Mouse (Mus musculus): ENCODE results near the gene U2af1l4. TPM values are rescaled to one million over a fixed set of nuclear protein-coding genes. Genes with fewer than 3 reads are reported as not detected.

The U2af1l4 gene
- total and polyA plus RNA-seq, 2 experiments from 2014 or later: 53.4 to 103 TPM

DNA sequence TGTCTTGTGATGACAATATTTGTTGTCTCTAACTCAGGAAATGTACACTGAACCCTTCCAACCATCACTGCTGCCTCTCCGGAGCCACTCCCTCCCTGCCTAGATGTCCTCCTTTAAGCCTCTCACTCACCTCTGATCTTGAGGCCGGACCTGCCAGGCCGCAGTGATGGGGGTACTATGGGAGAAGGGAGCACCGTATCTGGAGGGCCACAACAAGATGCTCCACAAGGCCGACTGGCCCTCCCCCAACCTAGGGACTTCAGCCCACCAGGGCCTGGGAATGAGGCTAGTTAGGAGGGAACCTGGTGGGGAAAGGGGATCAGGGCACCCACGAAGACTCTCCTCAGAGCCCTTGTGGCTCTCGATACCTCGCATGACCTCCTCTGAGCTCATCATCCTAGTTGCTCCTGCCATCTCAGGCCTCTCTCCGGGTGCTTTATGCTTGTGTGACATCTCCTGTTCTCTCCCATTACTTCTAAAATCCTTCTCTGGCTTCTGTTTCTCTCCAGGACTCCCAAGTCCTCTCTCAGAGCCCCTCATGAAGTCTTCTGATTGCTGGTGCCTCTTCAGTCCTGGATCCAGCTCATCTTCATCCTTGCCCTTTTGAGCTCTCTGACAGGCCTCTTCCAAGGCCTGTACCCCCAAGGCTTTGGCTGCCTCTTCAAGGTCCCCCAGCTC, 28.0 kb downstream of the U2af1l4 start:
- 85% methylated on average over 9 of the region's 9 CpGs for WGBS

DNA sequence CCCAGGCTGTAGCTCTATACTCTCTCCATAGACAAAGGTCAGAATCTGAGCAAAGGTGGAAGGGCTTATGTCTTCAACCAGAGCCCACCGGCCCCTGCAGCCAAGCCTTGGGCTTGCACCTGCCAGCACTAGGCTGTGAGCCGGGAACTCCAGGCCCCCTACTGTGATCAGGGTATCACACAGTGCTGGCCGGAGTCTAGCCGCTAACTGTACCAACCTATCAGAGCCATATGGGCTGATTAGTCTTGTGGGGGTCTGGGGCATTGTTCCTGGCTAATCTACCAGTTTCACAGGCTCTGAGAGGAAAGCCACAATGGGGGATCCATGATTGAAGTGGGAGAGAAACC, 28.5 kb downstream of the U2af1l4 start:
- no peaks in the 10 kb centered on the region for H3K9me3 ChIP-seq (ENCODE audit: low read length)
- H3K9ac ChIP-seq (replicated peaks; ENCODE audit: low read length): no peak overlapping the region
- TF ChIP-seq CTCF (IDR thresholded peaks at IDR 0.05; ENCODE audit: low read depth): no peak
- H3K27ac ChIP-seq: no peak overlapping the region
- H3K36me3 ChIP-seq (ENCODE audit: insufficient read depth, low read length): 0 out of 2 replicates have a peak, but pooled peaks cover 2% of the 10 kb centered on the region
- no peaks in the 10 kb centered on the region for H3K27me3 ChIP-seq (ENCODE audit: insufficient read depth, low read length)
- no peak overlapping the region for H3K4me2 ChIP-seq (ENCODE audit: low read depth, low read length)
- ATAC-seq: no peak
- peaks cover 8% of the 10 kb centered on the region for H3K4me1 ChIP-seq (ENCODE audit: insufficient read depth, low read length)
- DNase-seq (ENCODE audit: low spot score): no peak
- H3K4me3 ChIP-seq (ENCODE audit: low read length): no peak overlapping the region
- WGBS: 25% methylated on average over 4 of the region's 4 CpGs

More for the DNA sequence above, 28.0 kb downstream of the U2af1l4 start:
- H3K4me3 ChIP-seq (ENCODE audit: low read length): no peak overlapping the region
- no peaks in the 10 kb centered on the region for H3K27me3 ChIP-seq (ENCODE audit: insufficient read depth, low read length)
- 0 out of 2 replicates have a peak, but pooled peaks cover 7% of the 10 kb centered on the region for H3K36me3 ChIP-seq (ENCODE audit: insufficient read depth, low read length)
- no peak overlapping the region for H3K27ac ChIP-seq
- H3K4me2 ChIP-seq (ENCODE audit: low read depth, low read length): no peak overlapping the region
- no peaks in the 10 kb centered on the region for H3K9me3 ChIP-seq (ENCODE audit: low read length)
- no peak overlapping the region for H3K9ac ChIP-seq (replicated peaks; ENCODE audit: low read length)
- peaks cover 8% of the 10 kb centered on the region for H3K4me1 ChIP-seq (ENCODE audit: insufficient read depth, low read length)
- ATAC-seq (no peak), DNase-seq (ENCODE audit: low spot score) (no peak)
- no peak for TF ChIP-seq CTCF (IDR thresholded peaks at IDR 0.05; ENCODE audit: low read depth)

DNA sequence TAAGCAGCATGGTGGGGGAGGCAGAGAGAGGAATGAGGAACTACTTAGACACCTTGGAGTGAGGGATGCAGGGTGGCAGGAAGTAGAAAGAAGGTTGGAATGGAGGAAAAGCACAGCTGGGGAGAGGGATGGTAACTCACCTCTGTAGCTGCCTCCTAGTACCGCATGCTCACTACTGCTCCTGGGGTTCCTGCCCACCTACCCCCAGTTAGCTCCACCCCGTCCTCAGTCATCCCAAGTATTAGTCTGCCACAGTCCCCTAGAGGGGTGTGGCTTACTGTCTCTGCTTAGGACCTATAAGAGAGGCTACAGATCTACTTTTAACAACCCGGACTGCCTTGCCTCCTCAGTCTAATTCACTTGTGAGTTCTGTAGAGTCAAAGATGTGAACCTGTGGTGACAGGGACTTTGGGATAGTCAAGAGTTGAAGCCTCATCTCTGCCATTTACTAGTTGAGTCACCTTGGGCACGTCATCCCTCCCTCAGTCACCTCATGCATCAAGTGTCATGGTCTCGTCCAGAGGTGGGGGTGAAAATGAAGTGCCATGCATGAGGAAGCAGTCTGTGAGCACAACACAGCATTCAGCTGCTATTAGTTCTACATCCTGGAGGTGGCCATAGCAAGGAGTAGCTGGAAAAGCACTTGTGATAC, 29.8 kb downstream of the U2af1l4 start:
- H3K27me3 ChIP-seq (ENCODE audit: insufficient read depth, low read length): no peaks in the 10 kb centered on the region
- no peaks in the 10 kb centered on the region for H3K36me3 ChIP-seq (ENCODE audit: insufficient read depth, low read length)
- no peak overlapping the region for H3K4me3 ChIP-seq (ENCODE audit: low read length)
- H3K9ac ChIP-seq (replicated peaks; ENCODE audit: low read length): no peak overlapping the region
- no peak overlapping the region for H3K4me2 ChIP-seq (ENCODE audit: low read depth, low read length)
- WGBS: 64% methylated on average over 5 of the region's 5 CpGs
- no peaks in the 10 kb centered on the region for H3K9me3 ChIP-seq (ENCODE audit: low read length)
- no peak for TF ChIP-seq CTCF (IDR thresholded peaks at IDR 0.05; ENCODE audit: low read depth)
- no peaks in the 10 kb centered on the region for H3K4me1 ChIP-seq (ENCODE audit: insufficient read depth, low read length)
- no peak overlapping the region for H3K27ac ChIP-seq
- DNase-seq (ENCODE audit: low spot score) (no peak), ATAC-seq (no peak)

DNA sequence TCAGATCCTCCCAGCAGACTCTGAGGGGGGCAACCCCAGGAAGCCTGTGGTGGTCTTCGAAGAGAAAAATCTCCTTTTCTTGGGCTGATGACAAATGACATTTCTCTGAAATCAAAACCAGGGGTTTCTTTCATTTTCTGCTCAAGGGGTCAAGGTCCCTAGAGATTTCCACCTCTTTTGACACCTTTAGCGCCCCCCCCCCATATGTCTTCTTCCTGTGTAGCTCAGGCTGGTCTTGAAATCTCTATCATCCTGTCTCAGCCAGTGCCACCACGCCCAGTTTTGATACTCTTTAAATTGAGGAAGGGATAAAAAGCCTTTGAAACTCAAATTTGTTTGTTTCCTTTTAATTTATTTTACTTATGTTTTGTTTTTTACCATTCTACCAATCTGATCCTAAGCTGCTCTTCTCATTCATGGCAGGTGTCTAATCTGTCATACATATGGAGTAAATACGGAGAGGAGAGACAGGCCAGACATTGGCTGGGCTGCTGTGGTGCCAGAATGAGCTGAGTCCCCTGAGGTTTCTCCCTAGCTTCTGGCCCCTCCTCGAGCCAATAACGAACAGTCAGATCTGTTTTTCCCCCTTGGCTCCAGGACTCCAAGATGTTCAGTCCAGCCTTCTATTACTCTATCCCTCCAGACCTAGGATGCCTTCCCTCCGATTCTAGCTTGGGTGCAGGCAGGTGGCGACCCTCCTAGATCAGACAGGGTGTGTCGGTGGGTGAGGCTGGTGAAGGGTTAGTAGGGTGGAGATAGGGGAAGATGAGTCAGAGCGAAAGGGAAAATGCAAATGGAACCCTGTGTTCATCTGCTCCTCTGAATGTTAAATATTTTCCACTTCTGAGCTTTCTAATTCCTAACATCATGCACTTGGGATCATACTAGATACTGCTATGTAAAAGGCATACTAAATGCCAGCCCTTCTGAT, 30.7 kb downstream of the U2af1l4 start:
- Histone ChIP-seq H3K9ac (replicated peaks; ENCODE audit: low read length) (no peak overlapping the region), H3K36me3 (ENCODE audit: insufficient read depth, low read length) (no peaks in the 10 kb centered on the region), H3K4me3 (ENCODE audit: low read length) (no peak overlapping the region), H3K4me1 (ENCODE audit: insufficient read depth, low read length) (no peaks in the 10 kb centered on the region), H3K9me3 (ENCODE audit: low read length) (no peaks in the 10 kb centered on the region), H3K4me2 (ENCODE audit: low read depth, low read length) (no peak overlapping the region), H3K27me3 (ENCODE audit: insufficient read depth, low read length) (no peaks in the 10 kb centered on the region), H3K27ac (no peak overlapping the region)
- DNase-seq (ENCODE audit: low spot score) (peak; percentile 20), ATAC-seq (no peak)
- no peak for TF ChIP-seq CTCF (IDR thresholded peaks at IDR 0.05; ENCODE audit: low read depth)
- 63% methylated on average over 10 of the region's 10 CpGs for WGBS

DNA sequence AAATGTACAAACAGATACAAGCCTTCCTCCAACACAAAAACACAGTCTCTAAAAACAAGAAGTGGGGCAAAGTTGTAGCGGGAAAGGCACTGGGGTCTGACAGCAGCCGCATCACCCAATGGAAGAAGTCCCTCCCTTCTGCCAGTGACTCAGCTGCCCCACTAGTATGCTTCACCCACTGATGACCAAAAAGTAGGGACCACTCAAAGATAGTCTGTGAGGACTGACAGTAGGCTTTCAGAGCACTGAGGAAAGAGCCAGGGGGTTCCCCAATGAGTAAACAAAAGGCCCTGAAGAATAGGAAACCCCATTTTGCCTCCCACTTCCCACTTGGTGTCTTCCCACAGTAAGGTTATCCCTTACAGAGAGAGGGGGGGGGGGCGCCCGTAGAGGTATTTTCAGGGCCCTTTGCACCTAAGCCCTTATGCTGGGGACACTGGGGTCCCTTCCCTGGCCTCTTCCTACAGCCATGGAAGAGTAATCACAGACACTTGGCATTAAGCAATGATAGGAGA, 31.5 kb downstream of the U2af1l4 start:
- Histone ChIP-seq H3K27ac (no peak overlapping the region), H3K36me3 (ENCODE audit: insufficient read depth, low read length) (no peaks in the 10 kb centered on the region), H3K4me1 (ENCODE audit: insufficient read depth, low read length) (no peaks in the 10 kb centered on the region; the same call in 1 of the 2 replicates), H3K9me3 (ENCODE audit: low read length) (no peaks in the 10 kb centered on the region), H3K9ac (replicated peaks; ENCODE audit: low read length) (no peak overlapping the region), H3K27me3 (ENCODE audit: insufficient read depth, low read length) (no peaks in the 10 kb centered on the region), H3K4me3 (ENCODE audit: low read length) (no peak overlapping the region), H3K4me2 (ENCODE audit: low read depth, low read length) (no peak overlapping the region)
- DNase-seq (ENCODE audit: low spot score) (no peak), ATAC-seq (no peak)
- WGBS: 75% methylated on average over 3 of the region's 4 CpGs
- TF ChIP-seq CTCF (IDR thresholded peaks at IDR 0.05; ENCODE audit: low read depth): no peak

DNA sequence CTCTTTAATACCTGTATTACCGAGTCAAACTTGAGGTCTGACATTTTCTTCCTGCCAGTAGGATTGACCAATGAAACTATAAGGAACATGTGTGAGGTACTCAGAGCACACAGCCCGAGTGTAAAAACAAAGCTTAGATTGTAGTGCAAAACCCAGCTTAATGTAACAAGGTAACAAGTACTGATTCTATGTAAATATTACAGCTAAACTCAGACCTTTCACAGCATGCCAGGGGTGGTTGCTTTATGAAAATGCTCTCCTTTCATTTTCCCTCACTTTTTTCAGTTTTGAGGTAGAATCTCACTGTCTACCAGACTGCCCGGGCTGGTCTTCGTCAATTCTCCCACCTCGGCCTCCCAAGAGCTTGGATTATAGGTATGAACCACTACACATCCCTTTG, 33.0 kb downstream of the U2af1l4 start:
- H3K27ac ChIP-seq: no peak overlapping the region
- ATAC-seq: no peak
- H3K36me3 ChIP-seq (ENCODE audit: insufficient read depth, low read length): no peaks in the 10 kb centered on the region
- WGBS: 83% methylated on average over 5 of the region's 5 CpGs
- TF ChIP-seq CTCF (IDR thresholded peaks at IDR 0.05; ENCODE audit: low read depth): no peak
- no peaks in the 10 kb centered on the region for H3K9me3 ChIP-seq (ENCODE audit: low read length)
- H3K4me1 ChIP-seq (ENCODE audit: insufficient read depth, low read length): no peaks in the 10 kb centered on the region; the same call in 1 of the 2 replicates
- no peak for DNase-seq (ENCODE audit: low spot score)
- H3K9ac ChIP-seq (replicated peaks; ENCODE audit: low read length): no peak overlapping the region
- H3K4me2 ChIP-seq (ENCODE audit: low read depth, low read length): no peak overlapping the region
- no peaks in the 10 kb centered on the region for H3K27me3 ChIP-seq (ENCODE audit: insufficient read depth, low read length)
- H3K4me3 ChIP-seq (ENCODE audit: low read length): no peak overlapping the region
